Mouse (Mus musculus): Measurements from ENCODE around the gene Olfr523. TPM values are rescaled to one million over a fixed set of nuclear protein-coding genes. Genes with fewer than 3 reads are reported as not detected.

Gene Olfr523
- total and polyA plus RNA-seq, 3 experiments, result not detected

DNA sequence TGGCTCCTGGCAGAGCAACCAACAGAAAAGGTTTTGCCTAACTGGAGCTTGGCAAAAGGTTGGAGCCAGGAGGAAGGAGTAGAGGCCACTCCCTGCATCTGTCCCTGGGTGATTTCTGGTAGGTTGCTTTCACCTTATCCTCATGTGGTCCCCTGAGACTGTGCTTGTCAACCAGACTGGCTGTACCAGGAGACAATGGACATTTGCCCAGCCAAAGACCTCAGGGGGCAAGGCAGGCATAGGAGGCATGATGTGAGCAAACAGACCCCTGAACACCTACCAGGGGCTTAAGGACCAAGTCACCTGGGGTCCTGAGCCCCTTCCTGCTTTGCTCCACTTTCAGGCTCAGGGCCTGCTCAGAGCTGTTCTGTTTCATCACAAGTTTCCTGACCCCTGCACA lies 32.8 kb downstream of the Olfr523 start, which contains the start of gene Olfr524:
Gene Olfr524, minus strand, starts transcription at position 101 of the 400 bp plus-strand sequence.
- in situ Hi-C loops (cut with MboI; ENCODE audit: low pct_ligation_motif_present, low pct_unique_long_range_greater_than_20kb, low sequenced_read_pairs), result no loop called here
- TF ChIP-seq MAFK (IDR thresholded peaks at IDR 0.05; ENCODE audit: insufficient replicate concordance, low read length) (no peak), E2F4 (IDR thresholded peaks at IDR 0.05; ENCODE audit: insufficient replicate concordance, low read depth, low read length) (no peak), HCFC1 (IDR thresholded peaks at IDR 0.05; ENCODE audit: low read depth, low read length) (no peak)

DNA sequence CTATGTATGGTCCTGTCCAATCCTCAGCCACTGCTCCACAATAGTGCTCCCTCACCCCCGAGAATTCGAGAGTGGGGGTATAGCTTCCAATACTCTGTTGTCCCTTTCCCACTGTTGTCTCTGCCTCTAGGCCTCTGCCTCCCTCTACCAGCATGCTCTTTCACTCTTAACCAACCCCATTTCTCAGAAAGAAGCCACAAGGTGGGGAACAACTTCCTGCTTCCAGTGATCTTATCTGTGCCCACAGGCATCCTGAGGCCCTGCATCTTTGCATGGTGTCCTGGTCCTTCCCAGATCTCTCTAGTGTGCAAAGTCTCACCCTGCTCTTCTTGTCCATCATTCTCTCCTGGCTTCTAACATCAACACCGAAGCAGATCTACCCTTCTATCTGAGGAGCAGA lies 33.9 kb downstream of the Olfr523 start:
- Histone ChIP-seq H3K27ac (ENCODE audit: insufficient read depth, low read depth) (no peak overlapping the region), H3K4me3 (replicated peaks in 1 of 3; ENCODE audit: low read depth in 2 of 3, low read length in 2 of 3, poor library complexity in 1 of 3) (no peak overlapping the region), H3K4me1 (ENCODE audit: control insufficient read depth in 1 of 2, insufficient read depth in 2 of 2) (no peaks in the 10 kb centered on the region), H3K79me2 (replicated peaks; ENCODE audit: control insufficient read depth, extremely low read depth, insufficient read depth, poor library complexity, severe bottlenecking) (no peaks in the 10 kb centered on the region), H3K27me3 (replicated peaks) (peaks cover 94% of the 10 kb centered on the region), H3K9ac (ENCODE audit: insufficient read depth, low read depth) (no peak overlapping the region), H3K4me2 (ENCODE audit: insufficient read depth, low read depth, poor library complexity, severe bottlenecking) (no peak overlapping the region), H3K9me3 (replicated peaks; ENCODE audit: low read length) (no peaks in the 10 kb centered on the region), H3K36me3 (replicated peaks in 1 of 2; ENCODE audit: control insufficient read depth in 1 of 2, insufficient read depth in 1 of 2, low read length in 1 of 2) (no peaks in the 10 kb centered on the region)
- in situ Hi-C loops (cut with MboI; ENCODE audit: low pct_ligation_motif_present, low pct_unique_long_range_greater_than_20kb, low sequenced_read_pairs) (no loop called here), dilution Hi-C loops (cut with MboI; ENCODE audit: extremely low pct_ligation_motif_present, extremely low pct_unique_long_range_greater_than_20kb, low sequenced_read_pairs) (no loop called here)
- no peak for TF ChIP-seq ZKSCAN1 (IDR thresholded peaks at IDR 0.05; ENCODE audit: borderline replicate concordance, low read depth, low read length)
- no peak for TF ChIP-seq JUN (IDR thresholded peaks at IDR 0.05; ENCODE audit: insufficient read depth, low read depth, low read length)
- TF ChIP-seq RAD21 (IDR thresholded peaks at IDR 0.05; ENCODE audit: low read depth, low read length), result no peak
- TF ChIP-seq MYC (IDR thresholded peaks at IDR 0.05; ENCODE audit: low read depth, low read length), result no peak
- no peak for TF ChIP-seq MAZ (IDR thresholded peaks at IDR 0.05; ENCODE audit: low read depth, low read length)
- no peak for TF ChIP-seq POLR2A (IDR thresholded peaks at IDR 0.05; ENCODE audit: low read depth, low read length)
- no peak for TF ChIP-seq NRF1 (IDR thresholded peaks at IDR 0.05; ENCODE audit: low read depth, low read length)
- no peak for TF ChIP-seq IRF4 (IDR thresholded peaks at IDR 0.05; ENCODE audit: low read depth, low read length)
- no peak for TF ChIP-seq UBTF (IDR thresholded peaks at IDR 0.05; ENCODE audit: low read depth, low read length)
- TF ChIP-seq ZC3H11A (IDR thresholded peaks at IDR 0.05; ENCODE audit: low read depth, low read length), result no peak
- TF ChIP-seq MAFK (IDR thresholded peaks at IDR 0.05; ENCODE audit: insufficient replicate concordance, low read length), result no peak
- TF ChIP-seq GABPA (IDR thresholded peaks at IDR 0.05; ENCODE audit: insufficient replicate concordance, low read depth, low read length), result no peak
- no peak for TF ChIP-seq CHD1 (IDR thresholded peaks at IDR 0.05; ENCODE audit: low read depth, low read length)
- TF ChIP-seq USF2 (conservative IDR thresholded peaks at IDR 0.05; ENCODE audit: low read depth, low read length), result no peak
- no peak for TF ChIP-seq HCFC1 (IDR thresholded peaks at IDR 0.05; ENCODE audit: low read depth, low read length)
- no peak for TF ChIP-seq ZNF384 (IDR thresholded peaks at IDR 0.05; ENCODE audit: low read depth, low read length)
- TF ChIP-seq SIN3A (IDR thresholded peaks at IDR 0.05; ENCODE audit: low read length), result no peak
- DNase-seq (ENCODE audit: extremely low read depth), result no peak

More for the DNA sequence above, 32.8 kb downstream of the Olfr523 start, which contains the start of gene Olfr524:
- dilution Hi-C loops (cut with MboI; ENCODE audit: extremely low pct_ligation_motif_present, extremely low pct_unique_long_range_greater_than_20kb, low sequenced_read_pairs), result no loop called here
- no peaks in the 10 kb centered on the region for H3K79me2 ChIP-seq (replicated peaks; ENCODE audit: control insufficient read depth, extremely low read depth, insufficient read depth, poor library complexity, severe bottlenecking)
- H3K4me2 ChIP-seq (ENCODE audit: insufficient read depth, low read depth, poor library complexity, severe bottlenecking), result no peak within 1 kb of the TSS
- H3K9me3 ChIP-seq (replicated peaks; ENCODE audit: low read length), result no peaks in the 10 kb centered on the region
- no peaks in the 10 kb centered on the region for H3K4me1 ChIP-seq (ENCODE audit: control insufficient read depth in 1 of 2, insufficient read depth in 2 of 2)
- no peak within 1 kb of the TSS for H3K4me3 ChIP-seq (replicated peaks in 1 of 3; ENCODE audit: low read depth in 2 of 3, low read length in 2 of 3, poor library complexity in 1 of 3)
- no peak within 1 kb of the TSS for H3K9ac ChIP-seq (ENCODE audit: insufficient read depth, low read depth)
- no peaks in the 10 kb centered on the region for H3K36me3 ChIP-seq (replicated peaks in 1 of 2; ENCODE audit: control insufficient read depth in 1 of 2, insufficient read depth in 1 of 2, low read length in 1 of 2)
- DNase-seq (ENCODE audit: extremely low read depth), result no peak
- peaks cover 97% of the 10 kb centered on the region for H3K27me3 ChIP-seq (replicated peaks)
- H3K27ac ChIP-seq (ENCODE audit: insufficient read depth, low read depth), result no peak within 1 kb of the TSS

All from CH12.LX (cell line).